Mouse (Mus musculus) heart, adult 18-20 months (tissue): ENCODE results near the gene Dcaf4. TPM values are rescaled to one million over a fixed set of nuclear protein-coding genes. Genes with fewer than 3 reads are reported as not detected.

ENCODE experiments used
- DNase-seq, 2 experiments: peaks; one replicate each; pipeline ENCODE4 v3.0.0; 2021 to 2022; ENCODE audit warnings: mixed read lengths in 1 of 2
- total RNA-seq, 2 experiments: library from RNA; stranded (reverse); gene quantifications; 2 replicates each; pipeline ENCODE4 v1.2.3; 2021

The Dcaf4 gene
- total RNA-seq, 2 experiments from 2014 or later, result 12.6 to 12.7 TPM

- peak in 1 of 2 experiments; percentile 22 for DNase-seq
Observed at GRCm38 (mm10) chr12:83495961-83496282, 24.3 kb upstream of the Dcaf4 start.

- no peak for DNase-seq
Observed at GRCm38 (mm10) chr12:83496336-83496735, 23.9 kb upstream of the Dcaf4 start.

DNA sequence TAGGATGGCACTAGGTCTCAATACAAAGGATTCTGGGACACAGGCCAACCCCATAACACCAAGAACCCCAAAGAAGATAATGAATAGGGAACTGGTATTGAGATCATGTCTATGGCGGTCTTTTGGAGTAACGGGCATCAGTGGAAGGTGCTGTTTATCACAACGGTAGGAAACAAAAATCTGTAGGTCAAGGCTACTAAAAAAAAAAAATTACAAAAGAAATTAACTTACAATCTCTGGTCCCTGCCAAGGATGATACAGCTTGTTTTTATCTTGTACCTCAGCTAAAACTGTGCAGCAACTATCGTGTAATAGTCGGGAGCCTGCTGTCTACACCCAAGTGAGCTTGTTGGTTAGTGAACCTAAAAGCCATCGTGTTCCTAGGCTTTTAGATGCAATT lies 23.5 kb upstream of the Dcaf4 start:
- DNase-seq, result no peak

- DNase-seq, result no peak
Observed at GRCm38 (mm10) chr12:83497959-83498358, 22.3 kb upstream of the Dcaf4 start.

DNA sequence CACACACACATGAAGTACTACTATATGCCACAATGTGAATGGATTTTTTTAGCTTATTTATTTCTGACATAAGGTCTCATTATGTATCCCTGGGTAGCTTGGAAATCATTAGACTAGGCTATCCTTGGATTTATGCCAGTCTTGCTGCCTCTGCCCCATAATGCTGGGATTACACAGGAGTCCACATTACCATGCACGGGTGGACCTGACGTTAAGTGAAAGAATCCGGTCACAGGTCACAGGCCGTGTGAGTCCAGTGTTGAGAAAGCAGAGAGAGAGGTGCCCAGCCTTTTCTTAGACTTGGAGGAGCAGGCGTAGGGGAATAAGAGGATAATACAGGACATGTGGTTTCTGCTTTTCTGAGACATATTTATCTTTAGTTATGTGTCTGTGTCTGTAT lies 21.0 kb upstream of the Dcaf4 start:
- no peak for DNase-seq

DNA sequence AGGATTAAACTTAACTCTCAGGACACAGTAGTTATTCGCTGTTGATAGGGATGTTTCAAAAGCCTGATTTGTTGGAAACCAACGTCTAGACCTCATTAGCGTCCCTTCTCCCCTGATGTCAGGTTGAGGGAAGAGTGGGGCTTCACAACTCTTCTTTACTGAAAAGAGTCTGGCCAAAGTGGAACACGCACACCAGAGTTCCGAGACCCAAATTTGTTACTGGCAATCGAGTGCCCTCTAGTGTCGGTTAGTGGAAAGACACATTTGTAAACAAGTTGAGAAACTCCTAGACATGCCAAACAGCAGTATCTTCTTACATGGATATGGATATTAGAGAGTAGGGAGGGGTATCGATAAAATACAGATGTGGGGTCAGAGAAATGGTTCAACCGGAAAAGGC lies 18.1 kb upstream of the Dcaf4 start:
- peak; percentile 50 to 84 for DNase-seq

DNA sequence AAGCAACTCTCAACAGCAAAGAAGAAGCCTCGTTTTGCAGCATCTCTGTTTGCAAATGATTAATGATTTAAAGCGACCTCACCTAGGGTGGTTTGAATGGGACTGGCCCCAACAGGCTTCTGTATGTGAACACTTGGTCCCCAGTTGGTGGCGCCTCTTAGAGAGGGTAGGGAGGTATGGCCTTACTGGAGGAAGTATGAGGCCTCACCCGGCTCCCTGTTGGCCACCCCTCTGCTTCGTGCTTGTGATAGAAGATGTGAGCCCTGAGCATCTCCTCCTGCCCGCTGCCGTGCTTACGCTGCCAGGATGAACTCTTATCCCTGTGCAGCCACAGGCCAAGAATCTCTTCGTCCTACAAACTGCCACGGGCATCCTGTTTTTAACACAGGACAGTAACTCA lies 13.7 kb upstream of the Dcaf4 start:
- no peak for DNase-seq

GRCm38 (mm10) chr12:83510586-83510985 lies 9.7 kb upstream of the Dcaf4 start:
- DNase-seq, result no peak

- DNase-seq, result no peak
Observed at GRCm38 (mm10) chr12:83512783-83513182, 7.5 kb upstream of the Dcaf4 start.

DNA sequence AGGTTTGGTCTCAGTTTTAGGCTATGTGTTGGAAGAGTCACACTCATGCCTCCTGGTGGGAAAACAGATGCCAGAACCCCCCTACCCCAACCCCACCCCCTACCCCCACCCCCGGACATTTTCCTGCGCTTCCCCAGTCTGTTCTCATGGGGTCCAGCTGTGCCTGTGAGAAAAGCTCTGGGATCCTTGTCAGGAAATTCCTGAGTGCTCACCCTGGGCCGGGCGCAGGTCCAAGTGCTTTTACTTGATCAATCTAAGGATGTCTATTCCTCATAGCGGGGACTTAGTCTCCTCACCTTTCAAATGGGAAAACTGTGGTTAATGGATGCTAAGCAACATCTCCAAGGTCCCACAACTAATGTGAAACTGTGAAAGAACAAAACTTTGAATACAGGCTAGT lies 7.1 kb upstream of the Dcaf4 start:
- DNase-seq, result peak in 1 of 2 experiments; percentile 29

DNA sequence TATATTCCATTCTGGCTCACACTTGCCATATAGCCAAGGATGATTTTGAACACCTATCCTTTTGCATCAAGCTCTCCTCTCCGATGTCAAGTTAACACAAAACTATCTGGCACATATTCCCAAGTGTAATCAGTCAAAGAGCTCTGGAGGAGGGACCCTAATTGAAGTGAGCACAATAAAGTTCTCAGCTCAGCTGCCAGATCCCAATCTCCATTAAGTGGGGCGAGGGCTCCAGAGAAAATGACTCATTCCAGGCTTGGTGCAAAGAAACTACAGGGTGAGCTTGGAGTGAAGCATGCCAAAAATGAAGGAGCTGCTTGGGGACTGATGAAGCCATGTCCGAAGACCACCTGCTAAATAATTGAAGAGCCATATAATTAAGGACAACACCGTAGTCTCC lies 6.0 kb upstream of the Dcaf4 start:
- no peak for DNase-seq

- no peak for DNase-seq
Observed at GRCm38 (mm10) chr12:83517580-83517979, 2.7 kb upstream of the Dcaf4 start.

DNA sequence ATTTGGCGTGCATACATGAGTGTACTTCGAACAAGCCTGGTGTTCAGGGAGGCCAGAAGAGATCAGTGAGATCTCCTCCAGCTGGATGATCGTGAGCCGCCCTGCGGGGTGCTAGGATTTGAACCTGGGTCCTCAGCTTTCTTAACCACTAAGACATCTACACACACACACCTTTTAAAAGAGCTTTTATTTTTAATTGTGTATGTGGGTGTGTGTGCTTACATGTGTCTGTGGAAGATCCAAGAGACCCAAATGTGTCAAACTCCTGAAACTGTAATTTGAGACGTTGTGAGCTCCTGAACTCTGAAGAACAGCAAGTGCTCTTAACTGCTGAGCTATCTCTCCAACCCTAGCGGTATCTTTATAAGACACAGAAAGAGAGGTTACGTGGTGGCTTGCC lies 817 bp downstream of the Dcaf4 start:
- no peak for DNase-seq

GRCm38 (mm10) chr12:83523056-83523455 lies 2.8 kb downstream of the Dcaf4 start:
- DNase-seq, result no peak

DNA sequence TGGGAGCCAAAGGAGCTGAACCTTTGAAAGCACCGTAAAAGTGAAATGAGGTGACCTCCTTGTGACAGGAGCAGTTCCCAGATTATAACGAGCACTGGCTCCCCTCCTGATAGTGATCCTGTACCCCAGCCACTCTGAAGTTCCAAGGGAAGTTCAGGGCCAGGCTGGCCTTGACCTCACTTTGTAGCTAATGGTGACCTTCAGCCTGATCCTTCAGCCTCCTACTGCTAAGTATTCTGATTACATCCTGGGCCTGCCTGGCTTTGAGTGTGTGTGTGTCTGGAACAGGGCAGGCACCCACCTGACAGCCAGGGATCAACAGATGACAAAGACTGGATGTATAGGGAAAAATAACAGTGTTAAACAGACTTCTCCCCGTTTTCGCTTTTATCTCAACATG lies 3.6 kb downstream of the Dcaf4 start:
- no peak for DNase-seq

DNA sequence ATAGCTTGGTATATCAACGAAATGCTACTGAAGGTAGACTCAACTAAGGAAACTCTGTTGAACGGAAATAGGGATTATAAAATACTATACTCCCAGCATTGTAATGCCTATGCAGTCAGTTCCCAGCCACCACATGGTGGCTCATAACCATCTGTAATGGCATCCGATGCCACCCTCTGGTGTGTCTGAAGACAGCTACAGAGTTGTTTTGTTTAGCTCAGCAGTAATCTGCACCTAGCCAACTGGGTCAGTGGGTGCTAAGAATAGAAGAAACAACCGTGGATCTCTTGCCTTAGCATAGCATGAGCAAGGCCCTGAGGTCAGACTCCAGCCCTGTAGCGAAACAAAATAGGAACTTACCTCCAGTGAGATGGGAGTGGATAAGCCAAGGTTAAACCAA lies 4.1 kb downstream of the Dcaf4 start:
- DNase-seq, result peak; percentile 27 to 42

GRCm38 (mm10) chr12:83525822-83526544 lies 5.7 kb downstream of the Dcaf4 start:
- no peak for DNase-seq

DNA sequence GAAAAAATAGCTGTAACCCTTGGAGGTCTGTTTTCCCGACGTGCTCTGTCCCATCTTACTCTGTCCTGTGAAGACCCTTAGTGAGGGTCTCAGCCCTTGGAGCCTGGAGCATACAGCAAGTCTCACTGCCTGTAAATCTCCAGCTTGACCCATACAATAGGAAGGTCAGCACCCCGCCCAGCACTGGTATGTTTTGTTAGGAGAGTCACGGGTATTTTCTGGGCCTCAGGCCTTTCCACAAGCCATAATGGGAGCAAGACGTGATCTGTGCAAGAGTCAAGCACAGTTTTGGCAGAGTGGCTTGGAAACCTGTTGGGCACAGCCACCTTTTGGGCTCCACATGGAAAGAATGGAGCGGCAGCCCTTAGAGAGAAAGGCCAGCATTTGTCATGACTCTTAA lies 7.5 kb downstream of the Dcaf4 start:
- DNase-seq, result no peak

- no peak for DNase-seq
Observed at GRCm38 (mm10) chr12:83528665-83529064, 8.4 kb downstream of the Dcaf4 start.

DNA sequence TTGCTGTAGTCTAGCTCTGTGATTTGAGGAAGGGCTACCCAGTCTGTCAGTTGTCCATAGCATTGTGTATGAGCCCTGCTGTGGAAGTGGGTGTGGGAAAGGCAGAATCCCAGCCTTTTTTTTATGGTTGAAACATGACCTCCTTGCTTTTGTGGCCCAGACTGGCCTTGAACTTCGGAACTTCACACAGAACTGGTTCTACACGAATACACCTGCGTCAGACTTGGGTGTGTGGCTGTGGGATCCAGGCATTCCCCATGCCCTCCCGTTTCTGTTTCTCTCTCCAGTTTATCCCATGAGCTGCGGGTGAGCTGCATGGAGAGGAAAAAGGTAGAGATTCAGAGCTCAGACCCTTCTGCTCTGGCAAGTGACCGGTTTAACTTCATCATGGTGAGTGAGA lies 11.7 kb downstream of the Dcaf4 start:
- no peak for DNase-seq

- peak; percentile 39 for DNase-seq
Observed at GRCm38 (mm10) chr12:83532966-83533365, 12.7 kb downstream of the Dcaf4 start.

DNA sequence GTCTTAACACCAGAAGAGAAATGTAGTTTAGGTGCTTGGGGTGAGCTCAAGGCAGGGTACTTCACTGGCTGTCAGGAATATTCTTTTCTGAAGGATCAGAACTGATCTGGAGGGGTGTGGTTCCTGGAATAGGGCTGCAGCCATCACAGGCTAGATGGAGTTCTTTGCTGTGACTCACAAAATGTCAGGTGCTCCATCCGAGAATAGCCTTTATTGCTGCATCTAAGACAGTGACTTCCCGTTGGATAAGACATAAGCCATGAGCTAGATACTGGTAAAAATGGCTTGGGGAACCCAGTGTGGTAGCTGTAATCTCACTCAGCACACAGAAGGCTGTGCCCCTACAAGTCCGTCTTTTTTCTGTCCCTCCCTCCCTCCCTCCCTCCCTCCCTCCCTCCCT lies 13.9 kb downstream of the Dcaf4 start:
- no peak for DNase-seq

GRCm38 (mm10) chr12:83535428-83535827 lies 15.2 kb downstream of the Dcaf4 start:
- no peak for DNase-seq

- no peak for DNase-seq
Observed at GRCm38 (mm10) chr12:83536039-83536438, 15.8 kb downstream of the Dcaf4 start.

DNA sequence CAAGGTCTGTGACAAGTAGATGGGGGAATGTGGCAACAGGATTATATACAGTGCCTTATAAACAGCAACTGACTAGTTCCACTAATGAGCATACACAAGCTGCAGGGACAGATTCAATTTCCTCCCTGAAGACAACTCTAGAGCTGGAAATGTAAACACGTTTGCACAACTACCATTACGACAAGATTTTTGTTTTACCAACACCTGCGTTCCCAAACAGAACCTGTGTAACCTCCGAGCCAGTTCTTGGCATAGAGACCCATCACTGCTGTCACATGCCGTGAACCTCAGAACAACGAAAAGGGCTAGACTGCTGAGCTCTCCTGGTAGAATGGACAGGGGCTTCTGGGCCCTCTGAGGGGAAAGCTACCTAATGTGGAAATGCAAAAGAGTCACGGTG lies 23.7 kb downstream of the Dcaf4 start:
- no peak for DNase-seq
